Mouse (Mus musculus) CH12.LX (cell line): ENCODE measurements at regions not wholly inside any gene's neighbourhood (a gene's known extent, or its start where the extent isn't known, plus 50 kb on each side); places are given as distances from the start of the nearest gene placed in this dataset.

Experiments
- DNase-seq: peaks from one replicate; pipeline ENCODE4 v3.0.0-alpha.2; 2013; ENCODE audit errors: extremely low read depth
- H3K27ac ChIP-seq: 2 replicates; pipeline ENCODE4 v1.5.1; 2012; ENCODE audit warnings: low read depth, mild to moderate bottlenecking, control low read depth, moderate library complexity; ENCODE audit not compliant: insufficient read depth
- H3K27me3 ChIP-seq: replicated peaks from 2 replicates; pipeline ENCODE3; 2012; ENCODE audit warnings: inconsistent platforms
- H3K36me3 ChIP-seq, 2 experiments: replicated peaks in 1 of 2; 2 replicates each; pipeline versions ENCODE3 to v1.6.1; 2012; ENCODE audit warnings: inconsistent platforms in 1 of 2, low read length in 1 of 2, mild to moderate bottlenecking in 1 of 2, mixed read lengths in 1 of 2, moderate library complexity in 1 of 2; ENCODE audit not compliant: control insufficient read depth in 1 of 2, insufficient read depth in 1 of 2
- H3K4me1 ChIP-seq, 2 experiments: 2 replicates each; pipeline ENCODE4 v1.6.1; 2012; ENCODE audit warnings: inconsistent platforms in 1 of 2, moderate library complexity in 1 of 2; ENCODE audit not compliant: insufficient read depth in 2 of 2, control insufficient read depth in 1 of 2
- H3K4me2 ChIP-seq: 2 replicates; pipeline ENCODE4 v1.6.1; 2012; ENCODE audit warnings: low read depth, mild to moderate bottlenecking, control low read depth; ENCODE audit not compliant: poor library complexity, insufficient read depth, severe bottlenecking
- H3K4me3 ChIP-seq, 3 experiments: fragments of 150-350 bp in 1 of 3; sonication (generic) in 1 of 3; replicated peaks in 1 of 3; 2 replicates each; pipeline versions ENCODE3 to v1.5.1; 2011 to 2012; ENCODE audit warnings: low read depth in 2 of 3, low read length in 2 of 3, mild to moderate bottlenecking in 2 of 3, moderate library complexity in 2 of 3, control low read depth in 1 of 3, improper control_type of control experiment in 1 of 3, inconsistent platforms in 1 of 3, mixed read lengths in 1 of 3; ENCODE audit not compliant: poor library complexity in 1 of 3
- H3K79me2 ChIP-seq: replicated peaks from 2 replicates; pipeline ENCODE4 v1.6.1; 2012; ENCODE audit warnings: mild to moderate bottlenecking, moderate library complexity; ENCODE audit not compliant: control insufficient read depth, poor library complexity, insufficient read depth, severe bottlenecking; ENCODE audit errors: extremely low read depth
- H3K9ac ChIP-seq: 2 replicates; pipeline ENCODE4 v1.6.1; 2012; ENCODE audit warnings: low read depth, mild to moderate bottlenecking, control low read depth, moderate library complexity; ENCODE audit not compliant: insufficient read depth
- H3K9me3 ChIP-seq: replicated peaks from 2 replicates; pipeline ENCODE3; 2012; ENCODE audit warnings: low read length, inconsistent platforms, mixed read lengths
- BHLHE40 ChIP-seq: IDR thresholded peaks from 2 replicates; pipeline ENCODE4 v1.6.1; 2011; ENCODE audit warnings: mild to moderate bottlenecking, low read depth, low read length, improper control_type of control experiment
- CHD1 ChIP-seq: IDR thresholded peaks from 2 replicates; pipeline ENCODE4 v1.6.1; 2012; ENCODE audit warnings: low read depth, low read length, improper control_type of control experiment, inconsistent platforms
- CHD2 ChIP-seq: IDR thresholded peaks from 2 replicates; pipeline ENCODE4 v1.6.1; 2011; ENCODE audit warnings: low read length, improper control_type of control experiment
- CTCF ChIP-seq, 2 experiments: IDR thresholded peaks in 1 of 2; conservative IDR thresholded peaks in 1 of 2; 2 replicates each; pipeline ENCODE4 v1.5.1; 2011 to 2012; ENCODE audit warnings: low read depth in 2 of 2, low read length in 2 of 2, improper control_type of control experiment in 1 of 2, inconsistent platforms in 1 of 2, mild to moderate bottlenecking in 1 of 2, moderate library complexity in 1 of 2
- ELF1 ChIP-seq: IDR thresholded peaks from 2 replicates; pipeline ENCODE4 v1.6.1; 2014; ENCODE audit warnings: low read depth, mild to moderate bottlenecking, inconsistent platforms, low read length, improper control_type of control experiment
- EP300 ChIP-seq: IDR thresholded peaks from 2 replicates; pipeline ENCODE4 v1.6.1; 2011; ENCODE audit warnings: low read length, improper control_type of control experiment
- GABPA ChIP-seq: IDR thresholded peaks from 2 replicates; pipeline ENCODE4 v1.6.1; 2012; ENCODE audit warnings: low read depth, low read length, improper control_type of control experiment, inconsistent platforms; ENCODE audit not compliant: insufficient replicate concordance
- HCFC1 ChIP-seq: IDR thresholded peaks from 2 replicates; pipeline ENCODE4 v1.6.1; 2012; ENCODE audit warnings: low read depth, mild to moderate bottlenecking, inconsistent platforms, low read length, improper control_type of control experiment
- IRF4 ChIP-seq: IDR thresholded peaks from 2 replicates; pipeline ENCODE4 v1.6.1; 2014; ENCODE audit warnings: low read depth, mild to moderate bottlenecking, inconsistent platforms, low read length, improper control_type of control experiment
- JUN ChIP-seq: IDR thresholded peaks from 2 replicates; pipeline ENCODE4 v1.6.1; 2011; ENCODE audit warnings: low read depth, mild to moderate bottlenecking, low read length, improper control_type of control experiment, moderate library complexity; ENCODE audit not compliant: insufficient read depth
- JUND ChIP-seq: conservative IDR thresholded peaks from 2 replicates; pipeline ENCODE4 v1.6.1; 2011; ENCODE audit warnings: low read depth, low read length, improper control_type of control experiment
- KAT2A ChIP-seq: IDR thresholded peaks from 2 replicates; pipeline ENCODE4 v1.6.1; 2012; ENCODE audit warnings: low read length, improper control_type of control experiment, inconsistent platforms; ENCODE audit not compliant: insufficient replicate concordance
- MAX ChIP-seq: IDR thresholded peaks from 2 replicates; pipeline ENCODE4 v1.6.1; 2011; ENCODE audit warnings: low read length, improper control_type of control experiment
- MAZ ChIP-seq: IDR thresholded peaks from 2 replicates; pipeline ENCODE4 v1.6.1; 2012; ENCODE audit warnings: low read depth, mild to moderate bottlenecking, inconsistent platforms, low read length, improper control_type of control experiment, moderate library complexity
- MEF2A ChIP-seq: IDR thresholded peaks from 2 replicates; pipeline ENCODE4 v1.6.1; 2014; ENCODE audit warnings: low read depth, mild to moderate bottlenecking, inconsistent platforms, low read length, improper control_type of control experiment, borderline replicate concordance
- NELFE ChIP-seq: IDR thresholded peaks from 2 replicates; pipeline ENCODE4 v1.6.1; 2011; ENCODE audit warnings: low read depth, low read length, improper control_type of control experiment
- NRF1 ChIP-seq: IDR thresholded peaks from 2 replicates; pipeline ENCODE4 v1.6.1; 2014; ENCODE audit warnings: low read depth, mild to moderate bottlenecking, inconsistent platforms, low read length, improper control_type of control experiment, moderate library complexity
- PAX5 ChIP-seq: IDR thresholded peaks from 2 replicates; pipeline ENCODE4 v1.6.1; 2012; ENCODE audit warnings: low read length, inconsistent platforms, mixed read lengths
- RAD21 ChIP-seq: IDR thresholded peaks from 2 replicates; pipeline ENCODE4 v1.6.1; 2011; ENCODE audit warnings: low read depth, mild to moderate bottlenecking, low read length, improper control_type of control experiment, moderate library complexity
- SIN3A ChIP-seq: IDR thresholded peaks from 2 replicates; pipeline ENCODE4 v1.6.1; 2012; ENCODE audit warnings: low read length, improper control_type of control experiment, inconsistent platforms
- SMC3 ChIP-seq: IDR thresholded peaks from 2 replicates; pipeline ENCODE4 v1.6.1; 2011; ENCODE audit warnings: low read depth, low read length, improper control_type of control experiment
- TBP ChIP-seq: conservative IDR thresholded peaks from 2 replicates; pipeline ENCODE4 v1.6.1; 2011; ENCODE audit warnings: low read depth, low read length, improper control_type of control experiment
- UBTF ChIP-seq: IDR thresholded peaks from 2 replicates; pipeline ENCODE4 v1.6.1; 2012; ENCODE audit warnings: low read depth, mild to moderate bottlenecking, inconsistent platforms, low read length, improper control_type of control experiment, moderate library complexity
- USF2 ChIP-seq: conservative IDR thresholded peaks from 2 replicates; pipeline ENCODE4 v1.6.1; 2011; ENCODE audit warnings: low read depth, low read length, improper control_type of control experiment
- ZC3H11A ChIP-seq: IDR thresholded peaks from 2 replicates; pipeline ENCODE4 v1.6.1; 2012; ENCODE audit warnings: low read depth, mild to moderate bottlenecking, inconsistent platforms, low read length, improper control_type of control experiment
- dilution Hi-C: fragments of 300-500 bp; cut with MboI; formaldehyde crosslinking; loops from 2 replicates; pipeline ENCODE4 v1.14.3; 2020; ENCODE audit warnings: low sequenced_read_pairs; ENCODE audit not compliant: extremely low pct_unique_long_range_greater_than_20kb, extremely low pct_ligation_motif_present
- in situ Hi-C: fragments of 300-500 bp; cut with MboI; formaldehyde crosslinking; loops from 3 replicates; pipeline ENCODE4 v1.14.3; 2019; ENCODE audit warnings: low sequenced_read_pairs, low pct_ligation_motif_present, low pct_unique_long_range_greater_than_20kb, mixed read lengths

DNA sequence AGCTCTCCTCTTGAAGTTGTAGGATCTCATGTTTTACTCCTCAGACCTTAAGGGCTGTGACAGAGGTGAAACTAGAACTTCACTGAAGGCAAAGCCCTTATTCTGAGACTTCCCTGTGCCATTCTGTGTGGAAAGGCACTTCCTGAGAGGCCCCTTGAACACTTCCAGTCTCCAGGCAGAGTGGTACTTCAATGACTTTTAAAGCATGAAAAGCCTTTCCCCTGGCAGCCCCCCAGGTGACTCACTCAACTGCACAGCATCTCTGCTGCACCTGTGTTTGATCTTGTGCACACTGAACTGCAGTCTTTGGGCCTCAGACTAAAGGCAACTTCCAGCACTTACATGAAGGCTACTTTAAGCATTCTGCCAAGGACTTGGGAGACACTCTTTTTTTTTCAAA, 1458.7 kb upstream of the Gm7489 start:
- no peaks in the 10 kb centered on the region for H3K36me3 ChIP-seq
- no peak for TF ChIP-seq ZC3H11A
- no peak for TF ChIP-seq MAZ
- no peak for TF ChIP-seq JUND
- no peak for TF ChIP-seq ELF1
- TF ChIP-seq USF2 = no peak
- TF ChIP-seq EP300 = no peak
- no peak for TF ChIP-seq TBP
- no peak for TF ChIP-seq JUN
- no peak for TF ChIP-seq MEF2A
- TF ChIP-seq BHLHE40 = no peak
- no peak for TF ChIP-seq IRF4
- no peak for TF ChIP-seq GABPA
- H3K9ac ChIP-seq = no peak overlapping the region
- no peaks in the 10 kb centered on the region for H3K27me3 ChIP-seq
- in situ Hi-C loops (no loop called here), dilution Hi-C loops (no loop called here)
- H3K9me3 ChIP-seq = no peaks in the 10 kb centered on the region
- no peak for DNase-seq
- H3K27ac ChIP-seq = no peak overlapping the region
- H3K4me2 ChIP-seq = no peak overlapping the region
- H3K79me2 ChIP-seq = no peaks in the 10 kb centered on the region
- H3K4me1 ChIP-seq = peaks cover 0 to 9% of the 10 kb centered on the region in 2 experiments; a peak in 2 of 4 replicates
- H3K4me3 ChIP-seq = no peak overlapping the region

DNA sequence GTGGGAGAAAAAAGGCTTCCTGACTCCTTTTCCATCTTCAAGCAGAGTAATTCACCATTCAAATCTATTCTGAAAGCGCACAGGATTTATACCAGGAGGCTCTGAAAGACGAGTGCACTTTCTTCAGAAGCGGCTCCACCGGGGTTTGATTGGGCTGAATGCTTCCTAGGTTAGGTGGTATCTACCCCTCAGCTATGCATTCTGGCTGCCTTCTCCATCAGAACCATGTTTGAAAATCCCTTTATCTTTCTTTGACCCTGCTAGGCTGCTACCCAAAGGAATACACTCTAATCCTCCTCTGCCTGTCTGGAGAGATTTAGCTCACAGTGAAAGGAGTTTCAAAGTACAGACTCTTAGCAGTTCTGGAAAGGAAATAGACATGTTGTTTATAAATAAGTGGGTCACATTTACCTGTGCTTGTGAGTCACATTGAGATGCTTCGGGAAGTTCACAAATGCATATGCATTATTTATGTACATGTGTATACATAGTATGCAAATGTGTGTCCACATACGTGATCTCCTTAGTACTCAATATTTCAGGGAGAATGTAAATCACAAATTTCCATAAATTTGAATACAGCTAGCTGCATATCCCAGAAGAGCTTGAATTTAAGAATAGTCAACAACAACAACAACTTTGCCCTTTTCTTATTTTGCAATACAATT, 1454.1 kb upstream of the Gm7489 start:
- dilution Hi-C loops = no loop called here
- Histone ChIP-seq H3K4me1 (peaks cover 2 to 19% of the 10 kb centered on the region in 2 experiments; a peak in 3 of 4 replicates), H3K36me3 (no peaks in the 10 kb centered on the region), H3K9me3 (no peaks in the 10 kb centered on the region), H3K4me3 (no peak overlapping the region), H3K27ac (no peak overlapping the region), H3K4me2 (no peak overlapping the region), H3K27me3 (no peaks in the 10 kb centered on the region), H3K79me2 (no peaks in the 10 kb centered on the region), H3K9ac (no peak overlapping the region)
- no peak for DNase-seq
- TF ChIP-seq KAT2A (no peak), SMC3 (no peak), RAD21 (no peak), NELFE (no peak), CHD1 (no peak), SIN3A (no peak), NRF1 (no peak), BHLHE40 (no peak), CTCF (conservative IDR thresholded peaks at IDR 0.05 in 1 of 2, IDR thresholded peaks at IDR 0.05 in 1 of 2; ENCODE audit: low read depth in 2 of 2, low read length in 2 of 2) (no peak), CHD2 (no peak), MAX (no peak), UBTF (no peak), PAX5 (no peak), HCFC1 (no peak)
- in situ Hi-C loops = no loop called here
